Mouse (Mus musculus) lung, embryonic 14.5 days (tissue): ENCODE results near the gene Gm10447. TPM values are rescaled to one million over a fixed set of nuclear protein-coding genes. Genes with fewer than 3 reads are reported as not detected.
A peak's percentile ranks its signal among the peaks of the same experiment; 100 is the strongest.

ENCODE experiments used
- ATAC-seq: fragments of 200-750 bp; cut with Nextera tagmentation; 2 replicates; pipeline ENCODE4 v1.8.0; 2017; ENCODE audit warnings: mild to moderate bottlenecking, moderate TSS enrichment, moderate library complexity; ENCODE audit not compliant: insufficient read depth
- DNase-seq: peaks from one replicate; pipeline ENCODE4 v3.0.0-alpha.2; 2015
- H3K27ac ChIP-seq: fragments of 300-500 bp; sonication (generic); 2 replicates; pipeline ENCODE4 v1.5.1; 2014; ENCODE audit warnings: low read depth, mild to moderate bottlenecking, moderate library complexity
- H3K27me3 ChIP-seq: fragments of 300-500 bp; sonication (generic); 2 replicates; pipeline ENCODE4 v1.6.1; 2014; ENCODE audit warnings: low read length, control low read depth; ENCODE audit not compliant: insufficient read depth
- H3K36me3 ChIP-seq: fragments of 300-500 bp; sonication (generic); 2 replicates; pipeline ENCODE4 v1.6.1; 2014; ENCODE audit warnings: control low read depth; ENCODE audit not compliant: insufficient read depth
- H3K4me1 ChIP-seq: fragments of 300-500 bp; sonication (generic); 2 replicates; pipeline ENCODE4 v1.6.1; 2014; ENCODE audit warnings: antibody characterized with exemption, control low read depth; ENCODE audit not compliant: insufficient read depth
- H3K4me2 ChIP-seq: fragments of 300-500 bp; sonication (generic); 2 replicates; pipeline ENCODE4 v1.6.1; 2014; ENCODE audit warnings: mild to moderate bottlenecking
- H3K4me3 ChIP-seq: fragments of 300-500 bp; sonication (generic); 2 replicates; pipeline ENCODE4 v1.5.1; 2014; ENCODE audit warnings: low read depth, low read length
- H3K9ac ChIP-seq: fragments of 300-500 bp; sonication (generic); 2 replicates; pipeline ENCODE4 v1.6.1; 2014
- H3K9me3 ChIP-seq: fragments of 300-500 bp; sonication (generic); 2 replicates; pipeline ENCODE4 v1.6.1; 2016; ENCODE audit warnings: low read depth, low read length, control low read depth
- CTCF ChIP-seq: IDR thresholded peaks from 2 replicates; pipeline ENCODE4 v1.5.1; 2016; ENCODE audit warnings: antibody characterized with exemption, low read depth
- WGBS: fragments of 180-500 bp; shearing (Covaris S2); extraction: QIAGEN DNeasy Blood & Tissue Kit; methylation state at CpG from one replicate; pipeline ENCODE4 v1.1.7; 2014; 5-methylcytosine and 5-hydroxymethylcytosine counted together
- polyA plus RNA-seq: library from polyadenylated mRNA; unstranded; fragments of >200 nt; fragmentation: Nextera tagmentation; extraction: Ambion mirVana; gene quantifications from 2 replicates; pipeline ENCODE4 v1.2.1, GENCODE M21; 2014

Gm10447 gene
- polyA plus RNA-seq, 1 experiment from 2014 or later: not detected

- DNase-seq (no peak), ATAC-seq (no peak)
- no peaks in the 10 kb centered on the region for H3K4me1 ChIP-seq
Measured at GRCm38 (mm10) chr11:53486351-53486750, 29.4 kb upstream of the Gm10447 start.

GRCm38 (mm10) chr11:53485719-53486118 lies 28.8 kb upstream of the Gm10447 start:
- WGBS: 41% methylated on average over 3 of the region's 3 CpGs
- ATAC-seq: no peak
- DNase-seq: no peak

More at GRCm38 (mm10) chr11:53486351-53486750, 29.4 kb upstream of the Gm10447 start:
- Histone ChIP-seq H3K9me3 (no peaks in the 10 kb centered on the region), H3K27ac (no peak overlapping the region), H3K36me3 (no peaks in the 10 kb centered on the region), H3K9ac (no peak overlapping the region), H3K4me2 (no peak overlapping the region), H3K4me3 (no peak overlapping the region), H3K27me3 (peaks cover 26% of the 10 kb centered on the region)
- no peak for TF ChIP-seq CTCF
- 64% methylated on average over 3 of the region's 3 CpGs for WGBS

GRCm38 (mm10) chr11:53483159-53483891 lies 26.4 kb upstream of the Gm10447 start:
- H3K9me3 ChIP-seq: no peaks in the 10 kb centered on the region; the same call in 1 of the 2 replicates
- H3K4me3 ChIP-seq: no peak overlapping the region
- no peak overlapping the region; the same call in 1 of the 2 replicates for H3K27ac ChIP-seq
- no peak overlapping the region for H3K4me2 ChIP-seq
- TF ChIP-seq CTCF: no peak
- no peak overlapping the region for H3K9ac ChIP-seq
- no peaks in the 10 kb centered on the region for H3K36me3 ChIP-seq
- ATAC-seq: no peak
- DNase-seq: no peak
- 56% methylated on average over 9 of the region's 9 CpGs for WGBS
- no peaks in the 10 kb centered on the region for H3K4me1 ChIP-seq
- peaks cover 55% of the 10 kb centered on the region for H3K27me3 ChIP-seq

More at GRCm38 (mm10) chr11:53485719-53486118, 28.8 kb upstream of the Gm10447 start:
- Histone ChIP-seq H3K4me3 (no peak overlapping the region), H3K9ac (no peak overlapping the region), H3K36me3 (no peaks in the 10 kb centered on the region), H3K4me1 (no peaks in the 10 kb centered on the region), H3K27me3 (peaks cover 32% of the 10 kb centered on the region), H3K27ac (no peak overlapping the region), H3K9me3 (no peaks in the 10 kb centered on the region), H3K4me2 (no peak overlapping the region)
- TF ChIP-seq CTCF: peak; percentile 55

- no peak overlapping the region for H3K27ac ChIP-seq
- no peak overlapping the region for H3K4me3 ChIP-seq
- 58% methylated on average over 4 of the region's 4 CpGs for WGBS
- H3K4me1 ChIP-seq: no peaks in the 10 kb centered on the region
- H3K4me2 ChIP-seq: no peak overlapping the region
- no peak for DNase-seq
- H3K36me3 ChIP-seq: no peaks in the 10 kb centered on the region
- no peak overlapping the region for H3K9ac ChIP-seq
- peaks cover 60% of the 10 kb centered on the region for H3K27me3 ChIP-seq
- H3K9me3 ChIP-seq: no peaks in the 10 kb centered on the region; the same call in 1 of the 2 replicates
- no peak for ATAC-seq
- TF ChIP-seq CTCF: no peak
Measured at GRCm38 (mm10) chr11:53481088-53481730, 24.3 kb upstream of the Gm10447 start.

- Histone ChIP-seq H3K9me3 (no peaks in the 10 kb centered on the region; the same call in 1 of the 2 replicates), H3K4me1 (no peaks in the 10 kb centered on the region), H3K4me2 (peak within 1 kb of the TSS; percentile 77), H3K9ac (peak within 1 kb of the TSS; percentile 32; the same call in 1 of the 2 replicates), H3K27me3 (peaks cover 70% of the 10 kb centered on the region), H3K27ac (no peak within 1 kb of the TSS), H3K36me3 (no peaks in the 10 kb centered on the region), H3K4me3 (peak within 1 kb of the TSS; percentile 40)
- WGBS: 3% methylated on average over 40 of the region's 40 CpGs
- TF ChIP-seq CTCF: no peak
- ATAC-seq (peak; percentile 58), DNase-seq (peak; percentile 37)
Measured at GRCm38 (mm10) chr11:53479783-53480301, 22.9 kb upstream of the Gm10447 start, which contains the start of the genes Gm9945 and Sowaha. Gm9945 (plus strand) TSS chr11:53480166. Sowaha (minus strand) TSS chr11:53480274.

GRCm38 (mm10) chr11:53479171-53479782 lies 22.4 kb upstream of the Gm10447 start:
- DNase-seq: no peak
- Histone ChIP-seq H3K4me2 (peak overlapping the region; percentile 77), H3K9me3 (no peaks in the 10 kb centered on the region; the same call in 1 of the 2 replicates), H3K27ac (no peak overlapping the region), H3K4me1 (no peaks in the 10 kb centered on the region), H3K36me3 (no peaks in the 10 kb centered on the region), H3K27me3 (peaks cover 76% of the 10 kb centered on the region), H3K4me3 (peak overlapping the region; percentile 40), H3K9ac (peak overlapping the region; percentile 32; the same call in 1 of the 2 replicates)
- TF ChIP-seq CTCF: no peak
- 1% methylated on average over 59 of the region's 62 CpGs for WGBS
- ATAC-seq: 0 out of 2 replicates have a peak, but pooled peaks have one; percentile 21
